Mouse (Mus musculus): Measurements from ENCODE around the gene Nhlrc1.

Gene Nhlrc1

DNA sequence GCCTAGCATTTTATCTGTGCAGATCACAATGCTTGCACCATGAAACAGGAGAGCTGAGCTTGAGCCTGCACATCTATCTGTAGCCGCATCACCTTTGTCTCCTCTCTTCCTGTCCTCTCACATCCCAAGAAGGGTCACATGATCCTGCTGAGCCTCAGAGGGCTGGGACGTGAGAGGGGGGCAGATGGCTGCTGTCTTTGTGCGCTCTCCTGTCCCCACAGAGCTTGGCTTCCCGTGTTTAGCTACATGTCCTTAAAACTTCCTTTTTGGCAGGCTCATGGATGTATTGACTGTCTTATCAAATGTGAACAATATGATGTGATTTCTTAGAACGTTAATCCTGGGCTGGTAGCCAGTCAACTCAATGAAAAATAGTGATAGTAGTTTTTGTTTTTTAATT is 15.2 kb downstream of the Nhlrc1 start:
- no peak for DNase-seq

DNA sequence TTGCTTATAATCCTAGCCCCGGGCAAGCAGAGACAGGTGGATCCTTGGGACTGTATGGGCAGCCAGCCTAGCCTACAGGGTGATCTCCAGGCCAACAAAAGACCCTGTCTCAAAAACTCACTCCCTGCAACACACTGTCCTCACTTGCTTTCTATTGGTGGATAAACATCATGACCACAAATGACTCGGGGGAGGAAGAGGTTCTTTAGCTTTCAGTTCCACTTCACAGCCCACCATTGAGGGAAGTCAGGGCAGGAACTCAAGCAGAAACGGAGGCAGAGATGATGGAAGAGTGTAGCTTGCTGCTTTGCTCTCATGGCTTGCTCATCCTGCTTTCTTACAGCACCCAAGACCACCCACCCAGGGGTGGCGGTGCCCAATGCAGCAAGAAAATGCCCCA is 17.3 kb downstream of the Nhlrc1 start:
- DNase-seq, result no peak

DNA sequence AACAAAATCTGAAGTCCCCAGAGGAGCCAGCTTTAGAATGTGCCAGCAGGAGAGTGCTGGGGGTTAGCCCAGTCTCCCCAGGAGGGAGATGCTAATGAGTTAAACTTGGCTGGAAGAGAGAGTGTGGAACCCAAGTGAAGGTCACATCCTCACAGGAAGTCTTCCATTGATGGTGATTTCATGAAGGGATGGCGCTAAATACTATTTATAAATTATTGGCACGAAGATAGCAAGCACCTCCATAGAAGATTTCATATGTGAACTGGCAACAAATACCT is 21.4 kb downstream of the Nhlrc1 start:
- no peak for DNase-seq

DNA sequence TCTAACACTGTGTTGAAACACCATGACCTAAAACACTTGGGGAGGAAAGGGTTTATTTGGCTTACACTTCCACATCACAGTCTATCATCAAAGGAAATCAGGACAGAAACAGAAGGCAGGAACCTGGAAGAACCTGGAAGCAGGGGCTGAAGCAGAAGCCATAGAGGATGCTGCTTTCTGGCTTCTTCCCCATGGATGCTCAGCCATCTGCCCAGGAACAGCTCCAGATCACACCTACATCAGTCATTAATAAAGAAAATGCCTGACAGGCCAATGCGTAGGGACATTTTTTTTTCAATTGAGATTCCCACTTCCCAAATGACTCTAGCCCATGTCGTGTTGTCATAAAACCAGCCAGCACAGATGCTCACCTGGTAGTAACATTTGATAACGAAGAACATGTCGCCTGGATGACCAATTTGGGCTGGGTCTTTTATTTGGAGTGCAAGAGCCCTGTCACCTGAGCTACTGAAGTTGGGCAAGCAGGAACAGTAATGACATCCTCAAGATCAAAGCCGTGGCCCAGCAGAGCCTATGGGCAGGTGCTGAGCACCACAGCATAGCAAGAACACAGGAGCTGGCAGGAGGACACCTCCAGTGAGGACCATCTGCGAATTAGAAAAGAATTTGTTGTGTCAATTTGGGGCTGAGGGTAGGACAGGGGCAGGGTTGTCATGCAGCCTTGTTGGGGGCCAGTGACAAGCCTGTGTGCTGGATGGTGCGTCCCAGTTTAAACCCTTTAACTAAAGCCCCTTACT is 22.0 kb downstream of the Nhlrc1 start:
- no peak for DNase-seq

DNA sequence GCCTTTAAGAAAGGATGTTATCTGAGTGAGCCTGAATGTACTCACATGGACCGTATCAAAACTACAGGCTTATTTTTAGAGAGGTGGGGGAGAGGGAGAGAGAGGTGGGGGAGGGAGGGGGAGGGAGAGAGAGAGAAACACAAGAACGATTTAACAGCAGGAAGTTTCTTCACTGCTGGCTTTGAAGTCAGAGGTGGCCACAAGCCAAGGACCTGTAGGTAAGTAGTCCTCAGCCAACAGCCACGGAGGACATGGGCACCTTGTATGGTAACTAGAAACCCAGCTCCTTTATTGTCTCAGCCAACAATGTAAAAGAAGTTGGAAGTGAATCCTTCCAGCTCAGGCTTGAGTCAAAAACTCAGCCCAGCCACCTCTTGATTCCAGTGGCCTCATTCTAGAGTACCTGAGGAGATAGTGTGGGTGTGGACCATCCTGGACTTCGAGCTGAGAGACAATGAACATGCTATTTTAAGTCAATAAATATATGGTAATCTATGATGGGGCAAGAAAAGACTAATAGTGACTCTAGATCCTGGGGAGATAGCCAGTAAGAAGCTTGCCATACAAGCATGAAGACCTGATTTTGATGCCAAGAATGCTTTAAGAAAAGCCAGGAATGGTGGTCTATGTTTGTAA is 24.2 kb downstream of the Nhlrc1 start:
- DNase-seq, result no peak

DNA sequence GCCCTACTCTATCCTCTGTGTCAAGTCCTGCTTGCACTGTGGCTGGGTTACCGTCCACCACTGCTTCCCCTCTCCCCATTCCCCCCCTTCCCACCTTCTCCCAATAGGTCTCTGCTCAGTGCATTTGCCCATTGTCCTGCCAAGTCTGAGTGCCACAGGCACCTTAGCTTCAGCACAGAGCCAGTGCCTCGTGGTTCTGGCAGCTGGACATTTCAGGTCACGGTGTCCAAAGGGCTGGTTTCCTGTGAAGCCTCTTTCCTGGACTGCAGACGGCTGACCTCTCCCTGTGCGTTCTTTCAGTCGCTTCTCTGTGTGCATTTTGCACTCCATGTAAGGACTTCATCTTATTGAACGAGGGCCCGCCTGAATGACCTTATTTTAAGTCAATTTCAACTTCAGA is 26.7 kb downstream of the Nhlrc1 start:
- DNase-seq, result no peak

DNA sequence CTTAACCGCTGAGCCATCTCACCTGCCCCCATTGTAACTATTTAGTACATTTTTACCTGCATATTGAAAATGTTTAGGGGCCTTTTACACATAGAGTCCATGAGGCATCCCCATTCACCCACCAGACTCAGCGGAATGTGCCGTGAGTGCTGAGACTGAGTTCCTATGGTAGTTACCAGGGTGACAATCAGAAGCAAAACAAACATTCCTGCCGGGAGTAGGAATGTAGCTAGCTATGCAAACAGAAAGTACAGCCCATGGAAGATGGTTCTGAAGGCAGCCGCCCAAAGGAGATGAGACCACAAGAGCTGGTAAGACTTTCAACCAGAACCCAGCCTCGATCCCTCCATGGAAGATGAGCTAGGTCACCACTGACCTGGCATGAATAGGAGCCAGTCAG is 28.4 kb downstream of the Nhlrc1 start:
- DNase-seq, result no peak

DNA sequence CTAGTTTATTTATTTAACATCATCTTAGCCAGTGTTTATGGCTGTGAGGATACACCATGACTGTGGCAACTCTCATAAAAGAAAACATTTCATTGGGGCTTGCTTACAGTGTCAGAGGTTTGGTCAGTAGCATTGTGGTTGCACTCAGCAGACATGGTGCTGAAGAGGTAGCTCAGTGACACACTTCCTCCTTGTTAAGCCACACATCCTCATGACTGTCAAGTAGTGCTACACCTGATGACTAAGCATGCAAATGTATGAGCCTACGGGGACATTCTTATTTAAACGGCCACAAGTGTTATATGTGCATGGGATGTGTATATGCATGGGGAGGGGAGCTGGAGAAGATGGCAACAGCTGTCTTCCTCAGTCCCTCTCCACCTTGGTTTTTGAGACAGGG is 30.8 kb downstream of the Nhlrc1 start:
- DNase-seq, result no peak

DNA sequence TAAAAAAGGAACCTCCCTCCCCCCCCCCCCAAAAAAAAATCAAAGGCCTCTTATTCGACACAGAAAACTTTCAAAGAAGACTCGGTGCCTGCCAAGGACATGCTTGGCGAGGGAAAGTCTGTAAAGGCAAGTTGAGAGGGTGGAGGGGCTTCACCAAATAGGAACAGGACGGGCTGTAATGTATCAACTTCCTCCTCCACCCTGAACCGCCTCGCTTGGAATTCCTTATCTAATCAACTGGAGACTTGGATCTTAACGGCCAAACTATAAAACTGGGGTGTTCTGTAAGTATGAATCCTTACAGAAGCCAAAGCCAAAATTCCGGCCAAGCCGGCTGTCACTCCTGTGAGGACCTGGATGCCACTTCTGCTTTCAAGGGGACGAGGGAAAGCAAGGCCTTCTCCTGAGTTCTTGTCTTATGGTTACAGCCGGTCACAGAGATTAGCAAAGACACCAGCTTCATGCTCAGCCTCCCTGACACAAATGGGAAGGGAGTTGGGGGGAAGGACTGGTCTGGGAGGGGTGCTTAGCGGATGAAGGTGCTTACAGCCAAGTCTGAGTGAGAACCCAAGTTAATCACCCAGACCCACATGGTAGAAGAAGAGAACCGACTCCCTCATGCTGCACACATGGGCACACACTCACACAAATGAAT is 34.7 kb downstream of the Nhlrc1 start:
- no peak for DNase-seq

DNA sequence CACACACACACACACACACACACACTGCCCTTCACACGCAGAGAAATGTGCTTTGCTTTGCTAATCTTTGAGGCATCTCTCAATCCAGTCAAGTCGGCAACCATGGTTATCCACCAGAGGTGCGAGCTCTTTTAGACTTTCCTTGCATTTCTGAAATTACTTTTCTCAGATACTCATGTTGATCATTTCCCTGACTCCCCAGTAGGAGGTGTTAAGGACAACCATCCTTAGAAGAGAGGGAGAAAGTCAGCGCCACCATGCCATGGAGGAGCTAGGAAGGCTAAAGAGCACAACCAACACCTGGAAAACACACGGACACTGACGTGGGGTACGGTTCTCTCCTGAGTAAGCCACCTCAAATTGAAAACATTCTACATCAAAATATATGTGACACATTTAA is 38.1 kb downstream of the Nhlrc1 start:
- DNase-seq, result no peak

DNA sequence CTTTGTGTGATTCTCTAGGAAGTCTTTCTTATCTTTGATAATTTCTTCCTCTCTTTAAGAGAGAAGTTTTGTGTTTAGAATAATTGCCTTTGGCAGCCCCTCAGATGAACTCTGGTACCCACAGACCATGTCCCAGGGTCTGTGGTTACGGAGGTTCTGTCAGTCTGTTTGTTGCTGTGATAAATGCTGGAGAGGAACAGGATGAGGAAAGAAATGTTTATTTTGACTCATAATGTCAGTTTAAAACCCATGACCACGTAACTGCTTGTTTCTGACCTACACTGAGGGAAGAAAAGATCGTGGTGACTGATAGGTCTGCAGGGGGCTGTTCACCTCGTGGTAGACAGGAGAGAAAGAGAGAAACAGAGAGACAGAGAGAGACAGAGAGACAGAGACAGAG is 38.7 kb downstream of the Nhlrc1 start:
- DNase-seq, result no peak

DNA sequence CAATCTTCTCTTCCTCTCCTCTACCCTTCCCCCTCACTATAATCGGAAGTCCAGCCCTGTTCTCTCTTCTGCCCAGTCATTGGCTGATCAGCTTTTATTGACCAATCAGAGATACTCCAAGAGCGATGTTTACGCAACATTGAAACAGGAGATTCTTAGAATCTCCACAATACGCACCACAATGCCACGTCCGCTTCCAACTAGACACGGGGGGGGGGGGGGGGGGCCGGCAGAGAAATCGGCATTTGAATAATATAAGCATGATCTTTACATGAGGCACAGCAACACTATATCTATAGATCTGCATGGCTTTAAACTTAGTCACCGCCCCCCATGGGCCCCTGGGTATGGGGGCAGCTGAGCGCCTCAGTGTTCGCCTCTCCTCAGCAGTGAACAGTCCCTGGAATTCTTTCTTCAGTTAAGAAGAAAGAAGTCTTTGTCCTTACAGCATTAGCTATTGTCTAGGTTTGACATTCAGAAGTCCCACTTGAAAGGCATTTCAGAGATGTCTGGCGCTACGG is 39.6 kb downstream of the Nhlrc1 start:
- DNase-seq, result no peak

DNA sequence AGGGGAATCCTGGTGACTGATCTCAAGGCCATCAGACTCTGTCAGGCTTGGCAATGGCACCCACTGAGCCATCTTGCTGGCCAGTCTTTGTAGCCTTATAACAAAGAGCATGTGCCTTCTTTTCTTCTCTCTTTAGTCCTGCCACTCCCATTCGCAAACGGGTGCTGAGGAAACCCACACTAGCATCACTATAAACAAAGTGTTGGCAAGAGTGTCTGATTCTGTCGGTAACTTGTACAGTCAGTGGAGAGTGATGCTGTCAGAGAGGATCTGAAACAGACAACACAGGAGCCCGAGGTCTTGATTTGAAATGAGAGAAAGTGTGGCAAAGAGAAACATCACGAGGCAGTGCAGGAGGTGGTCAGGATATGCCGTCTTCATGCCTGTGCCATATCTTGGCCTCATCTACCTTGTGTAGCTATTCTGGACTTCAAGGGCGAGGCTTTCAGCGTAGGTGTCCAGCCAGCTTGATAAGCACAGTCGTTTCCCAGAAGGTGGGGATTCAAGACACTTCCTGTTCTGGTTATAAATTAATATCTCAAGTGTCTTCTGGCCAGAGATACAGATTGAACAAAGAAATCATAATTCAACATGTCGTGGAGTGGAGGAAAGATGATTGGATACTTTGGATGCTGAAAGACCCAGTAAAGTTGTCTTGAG is 44.2 kb downstream of the Nhlrc1 start:
- DNase-seq, result no peak

DNA sequence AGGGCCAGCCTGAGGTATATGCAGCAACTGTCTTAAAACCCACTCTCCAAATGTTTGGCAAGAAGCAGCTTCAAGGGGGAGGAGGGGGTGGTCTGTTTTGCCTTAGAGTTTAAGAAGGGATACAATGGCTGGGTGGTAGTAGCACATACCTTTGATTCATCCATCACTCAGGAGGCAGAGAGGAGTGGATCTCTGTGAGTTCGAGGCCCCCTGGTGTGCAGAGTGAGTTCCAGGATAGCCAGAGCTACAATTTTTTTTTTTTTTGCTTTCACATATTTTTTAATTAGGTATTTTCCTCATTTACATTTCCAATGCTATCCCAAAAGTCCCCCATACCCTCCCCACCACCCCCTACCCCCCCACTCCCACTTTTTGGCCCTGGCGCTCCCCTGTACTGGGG is 46.0 kb downstream of the Nhlrc1 start:
- DNase-seq, result no peak

DNA sequence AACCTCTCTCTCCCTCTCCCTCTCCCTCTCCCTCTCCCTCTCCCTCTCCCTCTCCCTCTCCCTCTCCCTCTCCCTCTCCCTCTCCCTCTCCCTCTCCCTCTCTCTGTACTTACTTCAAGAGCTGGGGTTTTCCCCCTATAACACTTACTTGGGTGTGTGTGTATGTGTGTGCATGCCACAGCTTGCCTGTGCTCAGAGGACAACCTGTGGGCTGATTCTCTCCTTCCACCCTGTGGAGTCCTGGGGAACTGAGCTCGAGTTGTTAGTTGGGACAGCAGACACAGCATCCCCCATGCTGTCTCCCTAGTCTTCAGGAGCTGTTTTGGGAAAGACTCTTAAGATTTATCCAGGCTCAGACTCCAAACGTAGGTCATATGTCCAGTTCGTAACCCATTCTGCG is 47.3 kb downstream of the Nhlrc1 start:
- no peak for DNase-seq
